Mouse (Mus musculus): ENCODE data around the gene Opcml.

DNA sequence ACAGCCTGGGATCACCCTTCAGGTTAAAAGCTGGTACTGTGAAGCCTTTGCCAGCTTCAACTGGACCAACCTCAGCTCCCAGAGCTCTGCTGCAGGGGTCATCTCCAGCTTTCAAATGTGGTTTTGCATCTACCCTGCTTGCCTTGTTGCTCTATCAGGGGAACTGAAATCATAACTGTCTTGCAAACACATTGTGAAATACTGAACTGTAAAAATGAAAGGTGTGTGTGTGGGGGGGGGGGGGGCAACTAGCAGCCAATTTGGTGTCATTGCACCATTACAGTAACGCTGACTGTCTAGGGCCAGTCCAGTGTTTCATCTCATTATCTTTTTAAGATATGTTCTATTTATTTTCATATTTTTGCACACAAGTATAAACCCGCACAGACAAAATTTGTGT is 305.6 kb downstream of the Opcml start:
- TF ChIP-seq TAL1 (IDR thresholded peaks at IDR 0.05; ENCODE audit: low read length) (no peak), GATA1 (IDR thresholded peaks at IDR 0.05; ENCODE audit: low read length) (no peak)

All from erythroblast, embryonic 14.5 days (primary cell).